Mouse (Mus musculus) gastrocnemius, postnatal 14 days (tissue): ENCODE measurements around the gene Rreb1. TPM values are rescaled to one million over a fixed set of nuclear protein-coding genes. Genes with fewer than 3 reads are reported as not detected.

ENCODE experiments used
- DNase-seq: peaks from one replicate; pipeline ENCODE4 v3.0.0; 2021; ENCODE audit warnings: mixed read lengths
- intact Hi-C: fragments of 180-260 bp; cut with DNase I; formaldehyde crosslinking; loops from one replicate; pipeline ENCODE4 v1.15.1; 2025; ENCODE audit warnings: low total_unique reads
- total RNA-seq, 2 experiments: library from RNA; stranded (reverse); gene quantifications; 2 replicates each; pipeline ENCODE4 v1.2.3; 2021

The Rreb1 gene
- total RNA-seq, 2 experiments from 2014 or later, result 26.2 to 32.9 TPM

- no peak for DNase-seq
- intact Hi-C loops, result no loop called here
These were observed 86.5 kb downstream of the Rreb1 start for GRCm38 (mm10) chr13:37864697-37865096.

- intact Hi-C loops, result no loop called here
- no peak for DNase-seq
These were observed 88.1 kb downstream of the Rreb1 start for GRCm38 (mm10) chr13:37866296-37866695.

- intact Hi-C loops, result no loop called here
- DNase-seq, result no peak
These were observed 88.6 kb downstream of the Rreb1 start for GRCm38 (mm10) chr13:37866846-37867245.

- intact Hi-C loops, result no loop called here
- DNase-seq, result no peak
These were observed 92.1 kb downstream of the Rreb1 start for GRCm38 (mm10) chr13:37870118-37870908.

- DNase-seq, result no peak
- intact Hi-C loops, result no loop called here
These were observed 94.1 kb downstream of the Rreb1 start for GRCm38 (mm10) chr13:37872142-37872835.

- intact Hi-C loops, result no loop called here
- no peak for DNase-seq
These were observed 95.1 kb downstream of the Rreb1 start for GRCm38 (mm10) chr13:37873125-37873891.

GRCm38 (mm10) chr13:37875919-37876318 is 97.7 kb downstream of the Rreb1 start:
- intact Hi-C loops, result no loop called here
- no peak for DNase-seq

- intact Hi-C loops, result no loop called here
These were observed 98.2 kb downstream of the Rreb1 start for GRCm38 (mm10) chr13:37876366-37876765.

GRCm38 (mm10) chr13:37876836-37877235 is 98.6 kb downstream of the Rreb1 start:
- DNase-seq, result no peak
- intact Hi-C loops, result no loop called here

More at GRCm38 (mm10) chr13:37876366-37876765, 98.2 kb downstream of the Rreb1 start:
- no peak for DNase-seq

GRCm38 (mm10) chr13:37877241-37877640 is 99.0 kb downstream of the Rreb1 start:
- intact Hi-C loops, result no loop called here
- DNase-seq, result no peak

- intact Hi-C loops, result no loop called here
- no peak for DNase-seq
These were observed 100.7 kb downstream of the Rreb1 start for GRCm38 (mm10) chr13:37878918-37879331.

- no peak for DNase-seq
- intact Hi-C loops, result no loop called here
These were observed 101.4 kb downstream of the Rreb1 start for GRCm38 (mm10) chr13:37879556-37879955.

- intact Hi-C loops, result no loop called here
- DNase-seq, result no peak
These were observed 101.8 kb downstream of the Rreb1 start for GRCm38 (mm10) chr13:37880035-37880434.

GRCm38 (mm10) chr13:37880581-37881130 is 102.5 kb downstream of the Rreb1 start:
- intact Hi-C loops, result no loop called here

GRCm38 (mm10) chr13:37882521-37882920 is 104.3 kb downstream of the Rreb1 start:
- intact Hi-C loops, result no loop called here
- peak; percentile 69 for DNase-seq

More at GRCm38 (mm10) chr13:37880581-37881130, 102.5 kb downstream of the Rreb1 start:
- DNase-seq, result no peak

- no peak for DNase-seq
- intact Hi-C loops, result no loop called here
These were observed 104.8 kb downstream of the Rreb1 start for GRCm38 (mm10) chr13:37883008-37883407.

GRCm38 (mm10) chr13:37885392-37885791 is 107.2 kb downstream of the Rreb1 start:
- intact Hi-C loops, result no loop called here
- no peak for DNase-seq

- intact Hi-C loops, result no loop called here
- no peak for DNase-seq
These were observed 107.8 kb downstream of the Rreb1 start for GRCm38 (mm10) chr13:37886024-37886423.

- DNase-seq, result no peak
- intact Hi-C loops, result loop anchor here (10.0 kb wide), 1 partner anchor 120 kb away; the partner anchor contains the start of gene Rreb1
These were observed 116.6 kb downstream of the Rreb1 start for GRCm38 (mm10) chr13:37894756-37895155.
